Mouse (Mus musculus): ENCODE data around the gene Rgs8. TPM values are rescaled to one million over a fixed set of nuclear protein-coding genes. Genes with fewer than 3 reads are reported as not detected.

Rgs8 gene
- total RNA-seq, 2 experiments from 2014 or later, result 66.1 to 70.2 TPM

GRCm38 (mm10) chr1:153702853-153703410 lies 50.1 kb downstream of the Rgs8 start:
- DNase-seq (ENCODE audit: extremely low spot score in 1 of 2, low spot score in 1 of 2), result no peak

GRCm38 (mm10) chr1:153703445-153703991 lies 50.7 kb downstream of the Rgs8 start:
- peak in 1 of 2 experiments; percentile 45 for DNase-seq (ENCODE audit: extremely low spot score in 1 of 2, low spot score in 1 of 2)

GRCm38 (mm10) chr1:153704174-153704573 lies 51.3 kb downstream of the Rgs8 start:
- no peak for DNase-seq (ENCODE audit: extremely low spot score in 1 of 2, low spot score in 1 of 2)

- no peak for DNase-seq (ENCODE audit: extremely low spot score in 1 of 2, low spot score in 1 of 2)
Observed at GRCm38 (mm10) chr1:153704996-153705395, 52.2 kb downstream of the Rgs8 start.

- no peak for DNase-seq (ENCODE audit: extremely low spot score in 1 of 2, low spot score in 1 of 2)
Observed at GRCm38 (mm10) chr1:153708626-153709025, 55.8 kb downstream of the Rgs8 start.

- DNase-seq (ENCODE audit: extremely low spot score in 1 of 2, low spot score in 1 of 2), result no peak
Observed at GRCm38 (mm10) chr1:153709451-153709850, 56.6 kb downstream of the Rgs8 start.

- DNase-seq (ENCODE audit: extremely low spot score in 1 of 2, low spot score in 1 of 2), result no peak
Observed at GRCm38 (mm10) chr1:153711544-153712262, 58.9 kb downstream of the Rgs8 start.

- DNase-seq (ENCODE audit: extremely low spot score in 1 of 2, low spot score in 1 of 2), result no peak
Observed at GRCm38 (mm10) chr1:153712633-153713032, 59.8 kb downstream of the Rgs8 start.

- DNase-seq (ENCODE audit: extremely low spot score in 1 of 2, low spot score in 1 of 2), result no peak
Observed at GRCm38 (mm10) chr1:153717990-153718389, 65.2 kb downstream of the Rgs8 start.

- no peak for DNase-seq (ENCODE audit: extremely low spot score in 1 of 2, low spot score in 1 of 2)
Observed at GRCm38 (mm10) chr1:153720935-153721334, 68.1 kb downstream of the Rgs8 start.

- no peak for DNase-seq (ENCODE audit: extremely low spot score in 1 of 2, low spot score in 1 of 2)
Observed at GRCm38 (mm10) chr1:153721565-153722310, 68.9 kb downstream of the Rgs8 start.

- DNase-seq (ENCODE audit: extremely low spot score in 1 of 2, low spot score in 1 of 2), result no peak
Observed at GRCm38 (mm10) chr1:153723426-153723825, 70.6 kb downstream of the Rgs8 start.

GRCm38 (mm10) chr1:153726636-153727035 lies 73.8 kb downstream of the Rgs8 start:
- no peak for DNase-seq (ENCODE audit: extremely low spot score in 1 of 2, low spot score in 1 of 2)

- DNase-seq (ENCODE audit: extremely low spot score in 1 of 2, low spot score in 1 of 2), result no peak
Observed at GRCm38 (mm10) chr1:153729806-153730205, 77.0 kb downstream of the Rgs8 start.

GRCm38 (mm10) chr1:153730671-153731070 lies 77.8 kb downstream of the Rgs8 start:
- no peak for DNase-seq (ENCODE audit: extremely low spot score in 1 of 2, low spot score in 1 of 2)

- no peak for DNase-seq (ENCODE audit: extremely low spot score in 1 of 2, low spot score in 1 of 2)
Observed at GRCm38 (mm10) chr1:153733181-153733580, 80.4 kb downstream of the Rgs8 start.

GRCm38 (mm10) chr1:153734866-153735265 lies 82.0 kb downstream of the Rgs8 start:
- no peak for DNase-seq (ENCODE audit: extremely low spot score in 1 of 2, low spot score in 1 of 2)

GRCm38 (mm10) chr1:153736096-153736495 lies 83.3 kb downstream of the Rgs8 start:
- DNase-seq (ENCODE audit: extremely low spot score in 1 of 2, low spot score in 1 of 2), result no peak

GRCm38 (mm10) chr1:153737101-153738085 lies 84.6 kb downstream of the Rgs8 start:
- DNase-seq (ENCODE audit: extremely low spot score in 1 of 2, low spot score in 1 of 2), result no peak

GRCm38 (mm10) chr1:153739437-153740015 lies 86.7 kb downstream of the Rgs8 start:
- no peak for DNase-seq (ENCODE audit: extremely low spot score in 1 of 2, low spot score in 1 of 2)
